Mouse (Mus musculus): ENCODE measurements at regions not wholly inside any gene's neighbourhood (a gene's known extent, or its start where the extent isn't known, plus 50 kb on each side); places are given as distances from the start of the nearest gene placed in this dataset.

DNA sequence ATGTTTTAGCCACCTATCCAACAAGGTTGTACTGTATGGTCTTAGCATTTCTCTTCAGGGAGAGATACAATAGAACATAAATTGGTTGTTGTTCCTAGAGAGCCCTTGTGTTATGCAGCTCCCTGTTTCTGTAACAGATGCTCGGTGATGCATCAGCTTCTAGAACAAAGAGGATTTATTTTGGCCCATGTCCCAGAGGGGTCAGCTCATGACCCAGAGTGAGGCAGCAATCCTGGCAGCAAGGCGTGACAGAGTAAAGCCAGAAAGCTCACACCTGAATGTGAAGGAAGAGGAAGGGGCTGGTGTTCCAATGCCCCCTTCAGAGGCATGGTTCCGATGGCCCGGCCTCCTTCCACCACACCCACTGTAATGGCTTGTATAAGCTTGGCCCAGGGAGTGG is 88.8 kb downstream of the Ets2 start:
- no peak for DNase-seq (ENCODE audit: low spot score)

DNA sequence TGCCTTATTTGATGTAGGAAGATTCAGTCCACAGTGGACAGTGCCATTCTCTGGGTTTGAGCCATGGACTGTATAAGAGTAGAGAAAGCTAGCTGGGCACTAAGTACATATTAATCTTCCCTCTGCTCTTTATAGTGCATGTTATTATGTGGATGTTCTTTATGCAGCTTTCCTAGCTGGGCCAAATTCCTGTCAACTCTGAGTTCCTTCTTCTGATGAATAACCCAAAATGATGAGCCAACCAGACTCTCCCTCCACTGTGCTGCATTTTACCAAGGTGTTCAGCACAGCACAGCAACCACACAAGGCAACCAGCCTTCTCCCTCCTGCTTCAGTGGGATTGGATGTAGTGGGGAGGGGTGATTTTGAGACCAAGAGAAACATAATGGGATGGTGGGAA is 87.7 kb downstream of the Ets2 start:
- DNase-seq (ENCODE audit: low spot score), result no peak
- intact Hi-C loops (cut with DNase I), result no loop called here

More for the DNA sequence above, 88.8 kb downstream of the Ets2 start:
- intact Hi-C loops (cut with DNase I), result no loop called here

- intact Hi-C loops (cut with DNase I), result no loop called here
- DNase-seq (ENCODE audit: low spot score), result no peak
Observed at GRCm38 (mm10) chr16:95781681-95782080, 79.8 kb downstream of the Ets2 start.

- DNase-seq (ENCODE audit: low spot score), result no peak
- intact Hi-C loops (cut with DNase I), result no loop called here
Observed at GRCm38 (mm10) chr16:95780431-95780830, 78.6 kb downstream of the Ets2 start.

GRCm38 (mm10) chr16:95778845-95779722 is 77.2 kb downstream of the Ets2 start:
- no peak for DNase-seq (ENCODE audit: low spot score)
- intact Hi-C loops (cut with DNase I), result no loop called here

DNA sequence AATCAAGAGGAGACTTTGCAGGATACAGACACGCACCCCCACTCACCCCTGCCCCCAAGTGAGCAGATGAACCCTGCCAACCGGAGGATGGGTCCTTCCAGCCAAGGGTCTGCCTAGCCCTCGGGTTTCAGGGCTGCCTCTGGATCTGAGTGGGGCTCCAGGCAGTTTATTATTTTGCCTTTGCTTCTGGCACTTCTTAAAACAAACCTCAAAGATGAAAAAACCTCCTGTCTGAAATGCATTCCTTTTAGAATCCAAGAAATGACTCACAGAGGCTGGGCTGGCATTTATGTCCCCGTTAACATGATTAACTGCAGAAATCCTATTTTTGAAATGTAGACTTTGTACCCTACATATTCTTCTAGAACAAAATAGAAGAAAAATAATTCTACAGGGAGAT is 76.3 kb downstream of the Ets2 start:
- intact Hi-C loops (cut with DNase I), result no loop called here
- DNase-seq (ENCODE audit: low spot score), result no peak

GRCm38 (mm10) chr16:95776610-95777363 is 74.9 kb downstream of the Ets2 start:
- no peak for DNase-seq (ENCODE audit: low spot score)
- intact Hi-C loops (cut with DNase I), result no loop called here

- intact Hi-C loops (cut with DNase I), result no loop called here
- DNase-seq (ENCODE audit: low spot score), result no peak
Observed at GRCm38 (mm10) chr16:95776010-95776409, 74.1 kb downstream of the Ets2 start.

GRCm38 (mm10) chr16:95775361-95775760 is 73.5 kb downstream of the Ets2 start:
- intact Hi-C loops (cut with DNase I), result no loop called here
- no peak for DNase-seq (ENCODE audit: low spot score)

GRCm38 (mm10) chr16:95773151-95773550 is 71.3 kb downstream of the Ets2 start:
- intact Hi-C loops (cut with DNase I), result no loop called here
- DNase-seq (ENCODE audit: low spot score), result no peak
